Mouse (Mus musculus): ENCODE results near the gene Tead1. TPM values are rescaled to one million over a fixed set of nuclear protein-coding genes. Genes with fewer than 3 reads are reported as not detected.

The Tead1 gene
- 1 to 10 TPM in 1 of 26 experiments, under 1 TPM in 11, not detected in 14; 0.10 to 4.9 (median 0.35) TPM for total RNA-seq (2018; cell fraction: chromatin; rRNA removed)
- under 1 TPM in 8 of 26 experiments, not detected in 18; under 0.01 to 0.10 (median under 0.01) TPM for total RNA-seq (2018; cell fraction: cytosol; rRNA removed)
- total RNA-seq (2018; cell fraction: nucleus; rRNA removed), result 1 to 10 TPM in 1 of 26 experiments, under 1 TPM in 1, not detected in 24; 0.23 to 2.1 TPM
- not detected in 3 replicates for polyA plus RNA-seq (2018)

DNA sequence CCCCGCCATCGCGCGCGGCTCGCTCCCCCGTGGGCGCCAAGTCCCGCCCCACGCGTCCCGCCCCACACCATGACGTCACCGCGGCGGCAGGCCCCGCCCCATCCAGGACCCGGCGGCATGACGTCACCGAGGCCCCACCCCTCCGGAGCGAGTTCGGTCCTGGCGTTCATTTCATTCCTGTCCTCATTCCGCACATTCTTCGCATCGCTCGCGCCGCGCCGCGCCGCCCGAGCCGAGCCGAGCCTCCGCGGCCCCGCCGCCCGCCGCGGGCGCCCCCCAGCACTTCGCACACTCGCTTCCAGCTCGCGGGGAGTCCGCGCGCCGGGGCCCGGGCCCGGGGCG is at the start of gene Tead1:
Tead1 (plus strand) TSS at position 148 of the 342 bp plus-strand sequence.
- no peak within 1 kb of the TSS for H3K4me3 ChIP-seq (ENCODE audit: inconsistent target)
- 2% methylated on average over 40 of the region's 57 CpGs for WGBS (ENCODE audit: missing documents)
- no peak within 1 kb of the TSS for H3K27ac ChIP-seq
- H3K79me2 ChIP-seq (ENCODE audit: inconsistent target), result no peaks in the 10 kb centered on the region
- H3K36me3 ChIP-seq (ENCODE audit: inconsistent target), result no peaks in the 10 kb centered on the region

GRCm38 (mm10) chr7:112634505-112635213 is 44.5 kb upstream of the Tead1 start:
- Histone ChIP-seq H3K79me2 (ENCODE audit: inconsistent target) (no peaks in the 10 kb centered on the region), H3K27ac (no peak overlapping the region), H3K36me3 (ENCODE audit: inconsistent target) (no peaks in the 10 kb centered on the region), H3K4me3 (ENCODE audit: inconsistent target) (no peak overlapping the region)
- WGBS (ENCODE audit: missing documents), result 86% methylated on average over 10 of the region's 10 CpGs

- 96% methylated on average over 2 of the region's 2 CpGs for WGBS (ENCODE audit: missing documents)
- no peak overlapping the region for H3K27ac ChIP-seq
- no peaks in the 10 kb centered on the region for H3K36me3 ChIP-seq (ENCODE audit: inconsistent target)
- no peak overlapping the region for H3K4me3 ChIP-seq (ENCODE audit: inconsistent target)
- H3K79me2 ChIP-seq (ENCODE audit: inconsistent target), result no peaks in the 10 kb centered on the region
These were observed 43.2 kb upstream of the Tead1 start for GRCm38 (mm10) chr7:112635936-112636335.

- 66% methylated on average over 6 of the region's 6 CpGs for WGBS (ENCODE audit: missing documents)
- H3K36me3 ChIP-seq (ENCODE audit: inconsistent target), result no peaks in the 10 kb centered on the region
- no peak overlapping the region for H3K4me3 ChIP-seq (ENCODE audit: inconsistent target)
- no peak overlapping the region for H3K27ac ChIP-seq
- H3K79me2 ChIP-seq (ENCODE audit: inconsistent target), result no peaks in the 10 kb centered on the region
These were observed 35.1 kb upstream of the Tead1 start for GRCm38 (mm10) chr7:112643866-112644543.

- no peaks in the 10 kb centered on the region for H3K79me2 ChIP-seq (ENCODE audit: inconsistent target)
- H3K36me3 ChIP-seq (ENCODE audit: inconsistent target), result no peaks in the 10 kb centered on the region
- no peak overlapping the region for H3K4me3 ChIP-seq (ENCODE audit: inconsistent target)
- WGBS (ENCODE audit: missing documents), result 87% methylated on average over 6 of the region's 6 CpGs
- no peak overlapping the region for H3K27ac ChIP-seq
These were observed 34.4 kb upstream of the Tead1 start for GRCm38 (mm10) chr7:112644701-112645100.

DNA sequence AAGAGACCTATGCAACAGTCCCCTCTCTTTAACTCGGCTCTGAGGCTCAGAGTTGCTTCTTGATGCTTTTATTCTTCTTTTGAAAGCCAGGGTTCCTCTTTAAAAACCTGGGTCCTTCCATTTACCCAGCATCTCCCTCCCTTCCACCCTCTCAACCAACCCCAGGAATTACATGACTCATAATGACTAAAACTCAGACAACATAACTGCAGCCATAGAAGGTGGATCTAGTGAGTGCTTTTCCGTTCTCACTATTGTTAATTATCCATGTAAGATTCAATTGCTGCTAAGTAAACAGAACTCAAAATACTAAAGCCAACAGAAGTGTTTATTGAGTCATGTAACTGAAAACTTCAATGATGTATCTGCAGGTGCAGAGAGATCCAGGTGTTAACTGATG is 33.4 kb upstream of the Tead1 start:
- H3K36me3 ChIP-seq (ENCODE audit: inconsistent target), result no peaks in the 10 kb centered on the region
- WGBS (ENCODE audit: missing documents), result 87% methylated on average over 2 of the region's 2 CpGs
- H3K27ac ChIP-seq, result no peak overlapping the region
- no peak overlapping the region for H3K4me3 ChIP-seq (ENCODE audit: inconsistent target)
- no peaks in the 10 kb centered on the region for H3K79me2 ChIP-seq (ENCODE audit: inconsistent target)

- no peaks in the 10 kb centered on the region for H3K36me3 ChIP-seq (ENCODE audit: inconsistent target)
- H3K4me3 ChIP-seq (ENCODE audit: inconsistent target), result no peak overlapping the region
- no peak overlapping the region for H3K27ac ChIP-seq
- H3K79me2 ChIP-seq (ENCODE audit: inconsistent target), result no peaks in the 10 kb centered on the region
- WGBS (ENCODE audit: missing documents), result 84% methylated on average over 4 of the region's 4 CpGs
These were observed 31.7 kb upstream of the Tead1 start for GRCm38 (mm10) chr7:112647417-112647816.

DNA sequence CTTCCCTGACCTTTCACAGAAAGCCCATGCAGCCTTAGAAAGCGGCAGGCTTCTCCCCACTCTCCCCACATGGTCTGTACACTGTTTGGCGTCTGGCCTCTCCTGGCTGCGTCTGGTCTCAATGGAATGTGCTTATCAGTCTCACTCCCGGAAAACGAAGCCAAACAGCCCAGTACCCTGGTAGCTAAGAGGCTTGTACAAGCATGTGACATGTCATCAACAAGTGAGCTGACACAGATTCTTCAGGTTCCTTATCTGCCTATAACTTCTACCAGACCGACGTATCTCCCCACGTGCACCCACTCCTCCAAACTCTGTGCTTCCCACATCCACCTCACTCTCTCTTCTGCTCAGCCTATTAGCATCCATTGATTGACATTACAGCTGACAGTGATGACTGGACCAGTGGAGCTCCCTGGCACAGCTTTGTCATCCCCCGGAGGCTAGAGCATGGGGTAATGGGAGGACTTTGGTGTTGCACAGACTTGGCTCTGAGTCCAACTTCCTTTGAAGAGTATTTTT is 22.9 kb upstream of the Tead1 start:
- 47% methylated on average over 9 of the region's 9 CpGs for WGBS (ENCODE audit: missing documents)
- Histone ChIP-seq H3K36me3 (ENCODE audit: inconsistent target) (no peaks in the 10 kb centered on the region), H3K4me3 (ENCODE audit: inconsistent target) (no peak overlapping the region), H3K79me2 (ENCODE audit: inconsistent target) (no peaks in the 10 kb centered on the region), H3K27ac (no peak overlapping the region)

GRCm38 (mm10) chr7:112658939-112659338 is 20.2 kb upstream of the Tead1 start:
- Histone ChIP-seq H3K27ac (no peak overlapping the region), H3K36me3 (ENCODE audit: inconsistent target) (no peaks in the 10 kb centered on the region), H3K79me2 (ENCODE audit: inconsistent target) (no peaks in the 10 kb centered on the region), H3K4me3 (ENCODE audit: inconsistent target) (no peak overlapping the region)
- 83% methylated on average over 3 of the region's 3 CpGs for WGBS (ENCODE audit: missing documents)

GRCm38 (mm10) chr7:112659816-112660215 is 19.3 kb upstream of the Tead1 start:
- Histone ChIP-seq H3K36me3 (ENCODE audit: inconsistent target) (no peaks in the 10 kb centered on the region), H3K27ac (no peak overlapping the region), H3K79me2 (ENCODE audit: inconsistent target) (no peaks in the 10 kb centered on the region), H3K4me3 (ENCODE audit: inconsistent target) (no peak overlapping the region)
- WGBS (ENCODE audit: missing documents), result 78% methylated on average over 5 of the region's 5 CpGs

DNA sequence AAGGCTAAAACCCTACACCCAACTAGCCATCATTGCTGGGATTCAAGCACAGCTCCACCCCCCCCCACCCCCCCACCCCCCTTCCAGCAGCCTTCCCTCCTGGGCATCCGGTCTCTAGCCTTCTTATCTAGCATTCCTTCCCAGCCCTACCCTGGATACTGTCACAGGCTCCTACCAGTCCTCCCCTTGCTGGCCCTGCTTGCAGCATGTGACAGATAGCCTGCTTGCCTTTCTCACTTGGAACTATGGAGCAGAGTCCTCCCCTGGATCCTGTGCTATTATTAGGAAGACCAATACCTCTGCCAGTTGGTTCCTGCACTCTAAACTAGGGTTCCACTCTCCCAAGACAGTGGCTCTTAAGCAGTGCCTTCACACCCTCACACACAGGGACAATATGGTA is 18.8 kb upstream of the Tead1 start:
- H3K36me3 ChIP-seq (ENCODE audit: inconsistent target), result no peaks in the 10 kb centered on the region
- H3K79me2 ChIP-seq (ENCODE audit: inconsistent target), result no peaks in the 10 kb centered on the region
- no peak overlapping the region for H3K27ac ChIP-seq
- H3K4me3 ChIP-seq (ENCODE audit: inconsistent target), result no peak overlapping the region
- WGBS (ENCODE audit: missing documents), result 57% methylated on average over 1 of the region's 1 CpGs

GRCm38 (mm10) chr7:112662398-112663313 is 16.5 kb upstream of the Tead1 start:
- H3K27ac ChIP-seq, result no peak overlapping the region
- no peak overlapping the region for H3K4me3 ChIP-seq (ENCODE audit: inconsistent target)
- H3K36me3 ChIP-seq (ENCODE audit: inconsistent target), result no peaks in the 10 kb centered on the region
- WGBS (ENCODE audit: missing documents), result 51% methylated on average over 12 of the region's 12 CpGs
- H3K79me2 ChIP-seq (ENCODE audit: inconsistent target), result no peaks in the 10 kb centered on the region

DNA sequence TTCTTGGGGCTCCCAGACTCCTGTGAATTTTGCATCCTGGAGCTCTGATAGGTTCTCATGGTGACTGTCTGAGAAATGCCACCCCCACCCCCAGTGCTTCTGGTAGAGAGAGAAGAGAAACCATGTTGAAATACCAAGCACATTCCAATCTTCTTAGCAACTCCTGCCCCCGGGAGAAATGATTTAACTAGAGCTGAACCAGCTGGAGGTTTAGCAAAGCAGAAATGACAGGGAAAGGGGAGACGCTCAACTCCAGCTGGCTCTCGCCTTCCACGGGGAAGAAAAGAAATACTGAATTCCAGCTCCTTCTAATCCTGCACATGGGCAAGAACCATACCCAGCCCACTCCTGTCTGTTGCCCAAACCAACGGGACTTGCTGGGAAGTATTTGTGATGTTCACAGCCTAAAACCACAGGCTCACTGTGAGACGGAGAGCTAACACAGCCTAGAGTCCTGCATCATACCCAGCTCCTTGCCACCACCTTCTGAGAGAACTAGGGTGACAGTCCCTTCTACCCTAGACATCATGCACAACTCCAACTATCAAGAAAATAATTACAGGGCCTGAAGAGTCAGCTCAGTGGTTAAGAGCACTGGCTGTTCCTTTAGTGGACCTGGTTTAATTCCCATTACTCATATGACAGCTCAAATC is 15.7 kb upstream of the Tead1 start:
- Histone ChIP-seq H3K79me2 (ENCODE audit: inconsistent target) (no peaks in the 10 kb centered on the region), H3K27ac (no peak overlapping the region), H3K36me3 (ENCODE audit: inconsistent target) (no peaks in the 10 kb centered on the region), H3K4me3 (ENCODE audit: inconsistent target) (no peak overlapping the region)
- WGBS (ENCODE audit: missing documents), result 62% methylated on average over 6 of the region's 6 CpGs

- no peak overlapping the region for H3K27ac ChIP-seq
- 100% methylated on average over 2 of the region's 2 CpGs for WGBS (ENCODE audit: missing documents)
- H3K4me3 ChIP-seq (ENCODE audit: inconsistent target), result no peak overlapping the region
- no peaks in the 10 kb centered on the region for H3K36me3 ChIP-seq (ENCODE audit: inconsistent target)
- H3K79me2 ChIP-seq (ENCODE audit: inconsistent target), result no peaks in the 10 kb centered on the region
These were observed 9.1 kb upstream of the Tead1 start for GRCm38 (mm10) chr7:112669993-112670392.

Data from macrophage (primary cell).